Mouse (Mus musculus): ENCODE measurements around the gene Cmss1.

Gene Cmss1

GRCm38 (mm10) chr16:57301512-57302115, 305.1 kb downstream of the Cmss1 start:
- DNase-seq (ENCODE audit: low read depth, low spot score), result no peak

- no peak for DNase-seq (ENCODE audit: low read depth, low spot score)
Measured at GRCm38 (mm10) chr16:57295216-57295934, 311.3 kb downstream of the Cmss1 start.

- no peak for DNase-seq (ENCODE audit: low read depth, low spot score)
Measured at GRCm38 (mm10) chr16:57292765-57293164, 313.9 kb downstream of the Cmss1 start, which contains the start of gene Tmem30c. Gene Tmem30c (minus strand): TSS chr16:57292865.

- DNase-seq (ENCODE audit: low read depth, low spot score), result no peak
Measured at GRCm38 (mm10) chr16:57292296-57292695, 314.4 kb downstream of the Cmss1 start.

- no peak for DNase-seq (ENCODE audit: low read depth, low spot score)
Measured at GRCm38 (mm10) chr16:57291696-57292095, 315.0 kb downstream of the Cmss1 start.

- no peak for DNase-seq (ENCODE audit: low read depth, low spot score)
Measured at GRCm38 (mm10) chr16:57281417-57281816, 325.2 kb downstream of the Cmss1 start.

- DNase-seq (ENCODE audit: low read depth, low spot score), result no peak
Measured at GRCm38 (mm10) chr16:57280221-57281217, 326.1 kb downstream of the Cmss1 start.

GRCm38 (mm10) chr16:57278976-57279626, 327.6 kb downstream of the Cmss1 start:
- DNase-seq (ENCODE audit: low read depth, low spot score), result no peak

GRCm38 (mm10) chr16:57269751-57270150, 336.9 kb downstream of the Cmss1 start:
- DNase-seq (ENCODE audit: low read depth, low spot score), result no peak

- peak; percentile 14 for DNase-seq (ENCODE audit: low read depth, low spot score)
Measured at GRCm38 (mm10) chr16:57268058-57268841, 338.4 kb downstream of the Cmss1 start.

GRCm38 (mm10) chr16:57267068-57267467, 339.6 kb downstream of the Cmss1 start:
- DNase-seq (ENCODE audit: low read depth, low spot score), result no peak

GRCm38 (mm10) chr16:57260152-57260551, 346.5 kb downstream of the Cmss1 start:
- DNase-seq (ENCODE audit: low read depth, low spot score), result no peak

- no peak for DNase-seq (ENCODE audit: low read depth, low spot score)
Measured at GRCm38 (mm10) chr16:57259356-57260083, 347.1 kb downstream of the Cmss1 start.
